Mouse (Mus musculus) limb, embryonic 14.5 days (tissue): ENCODE measurements around the gene Shank3. TPM values are rescaled to one million over a fixed set of nuclear protein-coding genes. Genes with fewer than 3 reads are reported as not detected.

ENCODE experiments used
- ATAC-seq: fragments of 200-750 bp; cut with Nextera tagmentation; 2 replicates; pipeline ENCODE4 v1.8.0; 2017; ENCODE audit warnings: low read depth, moderate number of reproducible peaks, moderate TSS enrichment; ENCODE audit not compliant: low FRiP score
- DNase-seq: peaks from one replicate; pipeline ENCODE4 v3.0.0-alpha.2; 2015; ENCODE audit warnings: low spot score
- H3K27ac ChIP-seq: fragments of 300-500 bp; sonication (generic); replicated peaks from 2 replicates; pipeline ENCODE4 v1.5.1; 2014; ENCODE audit warnings: low read depth, mild to moderate bottlenecking, low read length, moderate library complexity, mixed read lengths
- H3K27me3 ChIP-seq: fragments of 300-500 bp; sonication (generic); 2 replicates; pipeline ENCODE4 v1.6.1; 2014; ENCODE audit warnings: low read length, mixed read lengths; ENCODE audit not compliant: control insufficient read depth, insufficient read depth
- H3K36me3 ChIP-seq: fragments of 300-500 bp; sonication (generic); 2 replicates; pipeline ENCODE4 v1.6.1; 2014; ENCODE audit warnings: mild to moderate bottlenecking, low read length, moderate library complexity, mixed read lengths; ENCODE audit not compliant: control insufficient read depth, insufficient read depth
- H3K4me1 ChIP-seq: fragments of 300-500 bp; sonication (generic); 2 replicates; pipeline ENCODE4 v1.6.1; 2014; ENCODE audit warnings: antibody characterized with exemption, low read length, mixed read lengths; ENCODE audit not compliant: control insufficient read depth, insufficient read depth
- H3K4me2 ChIP-seq: fragments of 300-500 bp; sonication (generic); replicated peaks from 2 replicates; pipeline ENCODE4 v1.6.1; 2014; ENCODE audit warnings: low read depth, mild to moderate bottlenecking, low read length, moderate library complexity; ENCODE audit not compliant: severe bottlenecking
- H3K4me3 ChIP-seq: fragments of 300-500 bp; sonication (generic); replicated peaks from 2 replicates; pipeline ENCODE4 v1.5.1; 2014; ENCODE audit warnings: low read length
- H3K9ac ChIP-seq: fragments of 300-500 bp; sonication (generic); 2 replicates; pipeline ENCODE4 v1.6.1; 2014; ENCODE audit warnings: mild to moderate bottlenecking, low read depth, low read length, moderate library complexity; ENCODE audit not compliant: severe bottlenecking
- H3K9me3 ChIP-seq: fragments of 300-500 bp; sonication (generic); 2 replicates; pipeline ENCODE4 v1.6.1; 2016; ENCODE audit warnings: low read length; ENCODE audit not compliant: control insufficient read depth
- POLR2A ChIP-seq: fragments of 200-500 bp; IDR thresholded peaks from 2 replicates; pipeline ENCODE4 v1.8.0; 2012; ENCODE audit warnings: inconsistent platforms, mild to moderate bottlenecking, moderate library complexity, borderline replicate concordance; ENCODE audit not compliant: insufficient read depth, insufficient read length; ENCODE audit errors: extremely low read depth
- WGBS: fragments of 180-500 bp; shearing (Covaris S2); extraction: QIAGEN DNeasy Blood & Tissue Kit; methylation state at CpG from one replicate; pipeline ENCODE4 v1.1.7; 2014; 5-methylcytosine and 5-hydroxymethylcytosine counted together
- polyA plus RNA-seq, 2 experiments: library from polyadenylated mRNA; depleted of rRNA in 1 of 2; stranded (reverse) in 1 of 2; unstranded in 1 of 2; fragments of >200 nt; fragmentation: Nextera tagmentation in 1 of 2; extraction: Ambion mirVana in 1 of 2; gene quantifications; 2 replicates each; pipeline versions ENCODE4 v1.2.1 to v1.2.3; 2012 to 2014

Shank3 gene
- polyA plus RNA-seq, 2 experiments: 2.4 to 18.4 TPM

DNA sequence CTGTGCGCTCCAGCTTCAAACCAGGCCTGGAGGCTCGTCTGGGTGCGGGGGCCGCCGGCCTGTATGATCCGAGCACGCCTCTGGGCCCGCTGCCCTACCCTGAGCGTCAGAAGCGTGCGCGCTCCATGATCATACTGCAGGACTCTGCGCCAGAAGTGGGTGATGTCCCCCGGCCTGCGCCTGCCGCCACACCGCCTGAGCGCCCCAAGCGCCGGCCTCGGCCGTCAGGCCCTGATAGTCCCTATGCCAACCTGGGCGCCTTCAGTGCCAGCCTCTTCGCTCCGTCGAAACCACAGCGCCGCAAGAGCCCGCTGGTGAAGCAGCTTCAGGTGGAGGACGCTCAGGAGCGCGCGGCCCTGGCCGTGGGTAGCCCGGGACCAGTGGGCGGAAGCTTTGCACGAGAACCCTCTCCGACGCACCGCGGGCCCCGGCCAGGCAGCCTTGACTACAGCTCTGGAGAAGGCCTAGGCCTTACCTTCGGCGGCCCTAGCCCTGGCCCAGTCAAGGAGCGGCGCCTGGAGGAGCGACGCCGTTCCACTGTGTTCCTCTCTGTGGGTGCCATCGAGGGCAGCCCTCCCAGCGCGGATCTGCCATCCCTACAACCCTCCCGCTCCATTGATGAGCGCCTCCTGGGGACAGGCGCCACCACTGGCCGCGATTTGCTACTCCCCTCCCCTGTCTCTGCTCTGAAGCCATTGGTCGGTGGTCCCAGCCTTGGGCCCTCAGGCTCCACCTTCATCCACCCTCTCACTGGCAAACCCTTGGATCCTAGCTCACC is 48.6 kb downstream of the Shank3 start:
- peaks cover 16% of the 10 kb centered on the region; the same call in 1 of the 2 replicates for H3K27me3 ChIP-seq
- peak; percentile 32 for ATAC-seq
- H3K9me3 ChIP-seq: no peaks in the 10 kb centered on the region
- peak overlapping the region; percentile 43 for H3K9ac ChIP-seq
- H3K4me2 ChIP-seq: peak overlapping the region; percentile 50
- no peak overlapping the region for H3K27ac ChIP-seq
- H3K36me3 ChIP-seq: peaks cover 37% of the 10 kb centered on the region
- peak overlapping the region; percentile 27 for H3K4me3 ChIP-seq
- TF ChIP-seq POLR2A: 0 out of 2 replicates have a peak, but pooled peaks have one; percentile 6
- DNase-seq: no peak
- peaks cover 5% of the 10 kb centered on the region; the same call in 1 of the 2 replicates for H3K4me1 ChIP-seq
- WGBS: 18% methylated on average over 52 of the region's 58 CpGs

DNA sequence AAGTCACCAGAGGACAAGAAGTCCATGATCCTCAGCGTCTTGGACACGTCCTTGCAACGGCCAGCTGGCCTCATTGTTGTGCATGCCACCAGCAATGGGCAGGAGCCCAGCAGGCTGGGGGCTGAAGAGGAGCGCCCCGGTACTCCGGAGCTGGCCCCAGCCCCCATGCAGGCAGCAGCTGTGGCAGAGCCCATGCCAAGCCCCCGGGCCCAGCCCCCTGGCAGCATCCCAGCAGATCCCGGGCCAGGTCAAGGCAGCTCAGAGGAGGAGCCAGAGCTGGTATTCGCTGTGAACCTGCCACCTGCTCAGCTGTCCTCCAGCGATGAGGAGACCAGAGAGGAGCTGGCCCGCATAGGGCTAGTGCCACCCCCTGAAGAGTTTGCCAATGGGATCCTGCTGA is 49.4 kb downstream of the Shank3 start:
- Histone ChIP-seq H3K27me3 (peaks cover 16% of the 10 kb centered on the region; the same call in 1 of the 2 replicates), H3K27ac (no peak overlapping the region), H3K9me3 (no peaks in the 10 kb centered on the region), H3K9ac (no peak overlapping the region), H3K4me2 (no peak overlapping the region), H3K4me1 (peaks cover 5% of the 10 kb centered on the region; the same call in 1 of the 2 replicates), H3K36me3 (peaks cover 32% of the 10 kb centered on the region), H3K4me3 (no peak overlapping the region)
- no peak for DNase-seq
- WGBS: 54% methylated on average over 9 of the region's 11 CpGs
- no peak for ATAC-seq
- TF ChIP-seq POLR2A: no peak

DNA sequence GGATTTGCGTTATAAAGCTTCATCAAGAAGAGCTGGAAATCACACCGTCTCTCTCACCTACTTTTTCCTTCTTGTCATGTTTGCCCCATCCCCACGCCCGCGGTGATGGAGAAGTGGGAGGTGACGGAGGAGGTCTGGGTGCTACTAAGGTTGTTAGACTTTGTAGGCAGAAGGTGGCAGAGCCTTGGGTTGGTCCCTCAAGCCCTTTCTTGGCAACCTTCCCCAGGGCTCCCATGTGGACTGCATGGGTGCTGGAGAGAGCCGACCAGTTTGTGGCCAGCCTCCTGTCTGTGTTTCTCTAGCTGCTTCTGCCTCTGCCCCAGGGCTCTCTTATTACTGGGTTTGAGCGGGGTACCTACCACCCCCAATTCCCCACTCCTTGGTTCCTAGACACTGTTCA is 51.1 kb downstream of the Shank3 start:
- H3K36me3 ChIP-seq: peaks cover 35% of the 10 kb centered on the region; the same call in 1 of the 2 replicates
- DNase-seq: no peak
- no peak overlapping the region for H3K4me3 ChIP-seq
- H3K9me3 ChIP-seq: no peaks in the 10 kb centered on the region
- 92% methylated on average over 8 of the region's 8 CpGs for WGBS
- H3K27me3 ChIP-seq: peaks cover 16% of the 10 kb centered on the region; the same call in 1 of the 2 replicates
- H3K27ac ChIP-seq: no peak overlapping the region
- peaks cover 5% of the 10 kb centered on the region; the same call in 1 of the 2 replicates for H3K4me1 ChIP-seq
- H3K4me2 ChIP-seq: no peak overlapping the region
- no peak for ATAC-seq
- no peak overlapping the region for H3K9ac ChIP-seq
- TF ChIP-seq POLR2A: no peak

GRCm38 (mm10) chr15:89551733-89552132 is 52.3 kb downstream of the Shank3 start:
- H3K36me3 ChIP-seq: peaks cover 35% of the 10 kb centered on the region; the same call in 1 of the 2 replicates
- H3K9ac ChIP-seq: no peak overlapping the region

DNA sequence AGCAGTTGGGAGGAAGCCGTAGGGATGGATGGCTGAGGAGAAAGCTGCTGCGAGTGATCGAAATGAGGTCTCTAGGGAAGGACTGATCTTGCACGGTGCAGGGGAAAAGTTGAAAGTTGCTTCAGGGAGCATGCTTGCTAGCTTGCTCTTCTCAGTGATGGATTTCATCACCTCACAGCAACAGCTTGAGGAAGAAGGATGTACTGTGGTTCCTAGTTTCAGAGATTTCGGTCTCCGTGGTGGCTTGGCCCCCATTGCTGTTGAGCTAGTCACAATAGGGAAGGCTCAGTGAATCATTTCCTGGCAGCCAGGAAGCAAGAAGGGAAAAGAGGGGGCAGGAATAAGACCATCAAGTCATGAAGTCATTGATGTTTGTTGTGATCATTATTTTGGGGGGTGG is 56.2 kb downstream of the Shank3 start:
- H3K9me3 ChIP-seq: no peaks in the 10 kb centered on the region
- no peak overlapping the region for H3K27ac ChIP-seq
- H3K9ac ChIP-seq: no peak overlapping the region
- ATAC-seq (no peak), DNase-seq (no peak)
- 89% methylated on average over 6 of the region's 6 CpGs for WGBS
- H3K4me1 ChIP-seq: peaks cover 14% of the 10 kb centered on the region; the same call in 1 of the 2 replicates
- H3K4me2 ChIP-seq: no peak overlapping the region
- no peak overlapping the region for H3K4me3 ChIP-seq
- no peak for TF ChIP-seq POLR2A
- peaks cover 34% of the 10 kb centered on the region for H3K27me3 ChIP-seq
- peaks cover 18% of the 10 kb centered on the region; the same call in 1 of the 2 replicates for H3K36me3 ChIP-seq

More at GRCm38 (mm10) chr15:89551733-89552132, 52.3 kb downstream of the Shank3 start:
- ATAC-seq (no peak), DNase-seq (no peak)
- Histone ChIP-seq H3K4me1 (peaks cover 6% of the 10 kb centered on the region), H3K9me3 (no peaks in the 10 kb centered on the region), H3K27ac (no peak overlapping the region), H3K4me3 (no peak overlapping the region), H3K4me2 (no peak overlapping the region), H3K27me3 (peaks cover 21% of the 10 kb centered on the region)
- no peak for TF ChIP-seq POLR2A
- WGBS: 83% methylated on average over 1 of the region's 1 CpGs
